Mouse (Mus musculus) testis, adult 2 months (tissue): ENCODE data around the gene Grb2. TPM values are rescaled to one million over a fixed set of nuclear protein-coding genes. Genes with fewer than 3 reads are reported as not detected.

Experiments
- H3K27ac ChIP-seq: fragments of 200-500 bp; 2 replicates; pipeline ENCODE4 v1.5.1; 2012; ENCODE audit warnings: low read depth, low read length; ENCODE audit not compliant: control insufficient read depth, insufficient read depth
- H3K27me3 ChIP-seq: fragments of 200-500 bp; 2 replicates; pipeline ENCODE4 v1.6.1; 2012; ENCODE audit warnings: mild to moderate bottlenecking, low read length, moderate library complexity; ENCODE audit not compliant: control insufficient read depth, insufficient read depth
- H3K36me3 ChIP-seq: fragments of 200-500 bp; 2 replicates; pipeline ENCODE4 v1.6.1; 2012; ENCODE audit warnings: mild to moderate bottlenecking, low read length; ENCODE audit not compliant: control insufficient read depth, insufficient read depth
- H3K4me1 ChIP-seq: fragments of 200-500 bp; 2 replicates; pipeline ENCODE4 v1.6.1; 2012; ENCODE audit warnings: low read length; ENCODE audit not compliant: control insufficient read depth, insufficient read depth
- H3K4me3 ChIP-seq: fragments of 200-500 bp; 2 replicates; pipeline ENCODE4 v1.5.1; 2012; ENCODE audit warnings: low read depth, mild to moderate bottlenecking, low read length, moderate library complexity, mixed read lengths; ENCODE audit not compliant: control insufficient read depth
- CTCF ChIP-seq: fragments of 200-500 bp; IDR thresholded peaks from 2 replicates; pipeline ENCODE4 v1.5.1; 2012; ENCODE audit warnings: low read depth, mild to moderate bottlenecking, inconsistent platforms, low read length, moderate library complexity; ENCODE audit not compliant: control insufficient read depth, insufficient read depth, insufficient replicate concordance
- POLR2A ChIP-seq: fragments of 200-500 bp; IDR thresholded peaks from 2 replicates; pipeline ENCODE4 v1.6.1; 2012; ENCODE audit warnings: low read depth, mild to moderate bottlenecking, inconsistent platforms, low read length, moderate library complexity; ENCODE audit not compliant: control insufficient read depth
- polyA plus RNA-seq: library from polyadenylated mRNA; depleted of rRNA; stranded (reverse); fragments of >200 nt; gene quantifications from 2 replicates; pipeline ENCODE4 v1.2.3, GENCODE M21; 2012

Gene Grb2
- polyA plus RNA-seq, 1 experiment, result 7.7 TPM

GRCm38 (mm10) chr11:115686369-115686768 lies 22.0 kb downstream of the Grb2 start:
- Histone ChIP-seq H3K27me3 (no peaks in the 10 kb centered on the region), H3K36me3 (no peaks in the 10 kb centered on the region), H3K4me1 (peaks cover under 1% of the 10 kb centered on the region; the same call in 1 of the 2 replicates), H3K27ac (no peak overlapping the region), H3K4me3 (no peak overlapping the region)
- TF ChIP-seq POLR2A, result no peak
- TF ChIP-seq CTCF, result no peak

- Histone ChIP-seq H3K27me3 (no peaks in the 10 kb centered on the region), H3K4me1 (no peaks in the 10 kb centered on the region), H3K36me3 (no peaks in the 10 kb centered on the region), H3K27ac (no peak overlapping the region), H3K4me3 (no peak overlapping the region)
- TF ChIP-seq CTCF (no peak), POLR2A (no peak)
Observed at GRCm38 (mm10) chr11:115685954-115686353, 22.4 kb downstream of the Grb2 start.

DNA sequence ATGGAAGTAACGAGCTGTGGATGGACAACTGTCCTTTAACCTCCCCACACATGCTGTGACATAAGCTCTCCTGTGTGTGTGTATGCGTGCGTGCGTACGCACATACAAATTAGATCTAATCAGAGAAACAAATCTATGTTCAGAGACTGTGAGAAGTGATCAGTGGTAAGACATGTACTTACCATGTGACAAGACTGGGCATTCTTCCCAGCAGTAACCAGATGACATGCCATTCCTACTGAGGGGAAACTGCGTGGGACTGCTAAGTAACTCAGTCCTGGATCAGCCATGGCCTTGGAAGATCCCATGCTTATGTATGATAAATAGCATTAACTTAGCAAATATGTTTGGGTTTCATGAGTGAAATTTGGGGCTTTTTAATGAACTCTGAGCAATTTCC lies 23.5 kb downstream of the Grb2 start:
- no peaks in the 10 kb centered on the region for H3K4me1 ChIP-seq
- H3K4me3 ChIP-seq, result no peak overlapping the region
- H3K27me3 ChIP-seq, result no peaks in the 10 kb centered on the region
- no peak for TF ChIP-seq POLR2A
- no peak for TF ChIP-seq CTCF
- H3K27ac ChIP-seq, result no peak overlapping the region
- H3K36me3 ChIP-seq, result no peaks in the 10 kb centered on the region

DNA sequence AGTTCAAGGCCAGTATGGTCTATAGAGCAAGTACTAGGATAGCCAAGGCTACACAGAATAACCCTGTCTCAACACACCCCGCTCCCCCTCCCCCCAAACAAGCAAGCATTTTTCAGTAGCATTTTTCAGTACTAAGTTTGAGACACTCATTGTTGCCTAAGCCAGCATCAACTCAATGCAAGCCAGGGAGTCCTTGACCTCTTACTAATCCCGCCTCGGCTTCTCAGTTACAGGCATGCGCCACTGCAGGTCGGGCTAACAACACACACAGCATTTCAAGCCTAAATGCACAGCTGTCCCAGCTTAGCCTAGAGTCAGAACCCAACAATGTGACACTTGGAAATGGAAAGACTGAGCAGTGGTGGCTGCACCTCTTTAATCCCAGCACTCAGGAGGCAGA lies 25.1 kb downstream of the Grb2 start:
- H3K27ac ChIP-seq, result no peak overlapping the region
- H3K27me3 ChIP-seq, result no peaks in the 10 kb centered on the region
- H3K4me3 ChIP-seq, result no peak overlapping the region
- H3K4me1 ChIP-seq, result no peaks in the 10 kb centered on the region
- H3K36me3 ChIP-seq, result no peaks in the 10 kb centered on the region
- no peak for TF ChIP-seq POLR2A
- no peak for TF ChIP-seq CTCF

DNA sequence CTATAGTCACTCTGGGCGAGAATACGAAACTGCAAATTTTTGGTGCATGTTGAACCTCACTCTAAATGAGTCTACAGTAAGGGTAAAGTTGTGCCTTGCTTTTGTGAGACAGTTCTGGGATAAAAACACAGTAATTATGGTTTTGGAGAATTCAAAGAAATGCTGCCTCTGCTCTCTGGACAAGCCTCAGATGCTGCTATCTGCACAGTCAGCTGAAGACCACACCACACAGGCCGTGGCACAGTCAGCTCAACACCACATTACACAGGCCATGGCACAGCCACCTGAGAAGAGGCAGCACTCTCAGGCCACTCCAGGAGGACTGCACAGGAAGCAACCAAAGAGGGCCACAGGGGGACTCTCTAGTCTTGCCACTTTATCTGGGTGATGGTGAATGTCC lies 26.0 kb downstream of the Grb2 start:
- no peak overlapping the region for H3K4me3 ChIP-seq
- H3K36me3 ChIP-seq, result no peaks in the 10 kb centered on the region
- H3K4me1 ChIP-seq, result no peaks in the 10 kb centered on the region
- TF ChIP-seq POLR2A (no peak), CTCF (no peak)
- no peaks in the 10 kb centered on the region for H3K27me3 ChIP-seq
- H3K27ac ChIP-seq, result no peak overlapping the region

GRCm38 (mm10) chr11:115679554-115680238 lies 28.7 kb downstream of the Grb2 start:
- H3K4me3 ChIP-seq, result no peak overlapping the region
- no peaks in the 10 kb centered on the region for H3K27me3 ChIP-seq
- TF ChIP-seq CTCF, result no peak
- TF ChIP-seq POLR2A, result no peak
- no peaks in the 10 kb centered on the region for H3K4me1 ChIP-seq
- peak overlapping the region; percentile 15; the same call in 1 of the 2 replicates for H3K27ac ChIP-seq
- H3K36me3 ChIP-seq, result no peaks in the 10 kb centered on the region

GRCm38 (mm10) chr11:115678861-115679260 lies 29.5 kb downstream of the Grb2 start:
- 0 out of 2 replicates have a peak, but pooled peaks cover 2% of the 10 kb centered on the region for H3K4me1 ChIP-seq
- H3K27me3 ChIP-seq, result no peaks in the 10 kb centered on the region
- H3K36me3 ChIP-seq, result no peaks in the 10 kb centered on the region
- H3K27ac ChIP-seq, result no peak overlapping the region
- TF ChIP-seq CTCF (no peak), POLR2A (no peak)
- no peak overlapping the region for H3K4me3 ChIP-seq

- Histone ChIP-seq H3K27ac (no peak overlapping the region), H3K4me3 (peak overlapping the region; percentile 45), H3K36me3 (no peaks in the 10 kb centered on the region), H3K4me1 (0 out of 2 replicates have a peak, but pooled peaks cover 2% of the 10 kb centered on the region), H3K27me3 (no peaks in the 10 kb centered on the region)
- TF ChIP-seq CTCF (no peak), POLR2A (no peak)
Observed at GRCm38 (mm10) chr11:115677511-115677910, 30.9 kb downstream of the Grb2 start.
